Mouse (Mus musculus): ENCODE measurements around the gene Olfr1360.
"Not testable (repeated sequence)": the region's sequence is repeated elsewhere in the genome, so short reads cannot be mapped to it uniquely, and the experiment has no call there.

DNA sequence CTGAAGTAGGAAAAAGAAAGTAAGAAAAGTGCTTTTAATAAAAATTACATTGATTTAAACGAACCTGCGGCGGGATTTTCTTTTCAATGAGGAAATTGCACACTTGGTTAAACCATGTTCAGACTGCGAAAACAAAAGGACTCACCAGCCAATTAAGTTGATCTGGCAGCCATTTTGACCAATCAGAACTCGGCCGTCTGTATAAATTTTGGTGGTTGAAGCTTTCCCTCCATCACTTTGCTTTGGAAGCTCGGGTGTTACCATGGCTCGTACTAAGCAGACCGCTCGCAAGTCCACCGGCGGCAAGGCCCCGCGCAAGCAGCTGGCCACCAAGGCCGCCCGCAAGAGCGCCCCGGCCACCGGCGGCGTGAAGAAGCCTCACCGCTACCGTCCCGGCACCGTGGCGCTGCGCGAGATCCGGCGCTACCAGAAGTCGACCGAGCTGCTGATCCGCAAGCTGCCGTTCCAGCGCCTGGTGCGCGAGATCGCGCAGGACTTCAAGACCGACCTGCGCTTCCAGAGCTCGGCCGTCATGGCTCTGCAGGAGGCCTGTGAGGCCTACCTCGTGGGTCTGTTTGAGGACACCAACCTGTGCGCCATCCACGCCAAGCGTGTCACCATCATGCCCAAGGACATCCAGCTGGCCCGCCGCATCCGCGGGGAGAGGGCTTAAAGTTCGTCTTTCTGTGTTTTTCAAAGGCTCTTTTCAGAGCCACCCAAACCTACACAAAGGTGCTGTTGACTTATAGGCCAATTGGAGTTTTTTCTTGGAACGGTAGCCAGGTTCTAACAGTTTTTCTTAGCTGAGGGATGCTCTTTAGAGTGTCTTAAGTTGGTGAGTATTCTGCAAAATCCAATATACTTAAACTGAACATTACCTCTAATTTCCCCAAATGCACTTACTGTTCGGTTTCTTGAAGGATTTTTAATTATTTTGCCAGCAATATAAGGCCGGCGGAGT lies 40.5 kb upstream of the Olfr1360 start, which contains the start of gene Hist1h3h:
- TF ChIP-seq CTCF (IDR thresholded peaks at IDR 0.05; ENCODE audit: borderline replicate concordance, control insufficient read depth, extremely low read depth, insufficient read depth, low read length, poor library complexity); POLR2A (IDR thresholded peaks at IDR 0.05; ENCODE audit: control insufficient read depth, extremely low read depth, insufficient read depth, low read length, poor library complexity): not testable (repeated sequence)

All from thymus, adult 2 months (tissue).